Mouse (Mus musculus): ENCODE measurements around the gene Slc25a39. TPM values are rescaled to one million over a fixed set of nuclear protein-coding genes. Genes with fewer than 3 reads are reported as not detected.
A peak's percentile ranks its signal among the peaks of the same experiment; 100 is the strongest.

Gene Slc25a39
- total RNA-seq (2021) = 10 to 100 TPM; 75.6 to 81.8 TPM
- long read RNA-seq, experiment 1, transcript Slc25a39-201 (12 exons, 1,685 nt) = major isoform, 61 of 64 reads
- long read RNA-seq, experiment 1, partial matches to known transcripts = 1 of 64 reads
- long read RNA-seq, experiment 1, other reads (novel, unspliced or antisense) = 2 of 64 reads
- long read RNA-seq, experiment 2, transcript Slc25a39-201 (12 exons, 1,685 nt) = major isoform, 90 of 98 reads
- long read RNA-seq, experiment 2, partial matches to known transcripts = 2 of 98 reads
- long read RNA-seq, experiment 2, other reads (novel, unspliced or antisense) = 6 of 98 reads

- no peak for DNase-seq (ENCODE audit: low spot score in 2 of 2)
Observed at GRCm38 (mm10) chr11:102407834-102408215, at the start of gene Slc25a39. Gene Slc25a39, minus strand, starts transcription at chr11:102407946.

- DNase-seq (ENCODE audit: low spot score in 2 of 2) = peak; percentile 42 to 57
Observed at GRCm38 (mm10) chr11:102455740-102456396, 48.1 kb upstream of the Slc25a39 start.

- DNase-seq (ENCODE audit: low spot score in 2 of 2) = no peak
Observed at GRCm38 (mm10) chr11:102453131-102453530, 45.4 kb upstream of the Slc25a39 start.

GRCm38 (mm10) chr11:102449043-102450008 lies 41.6 kb upstream of the Slc25a39 start:
- DNase-seq (ENCODE audit: low spot score in 2 of 2) = no peak

- peak in 1 of 2 experiments; percentile 48 for DNase-seq (ENCODE audit: low spot score in 2 of 2)
Observed at GRCm38 (mm10) chr11:102448327-102448726, 40.6 kb upstream of the Slc25a39 start.

GRCm38 (mm10) chr11:102447497-102447896 lies 39.8 kb upstream of the Slc25a39 start, which contains the start of gene Fam171a2:
Gene Fam171a2, minus strand, starts transcription at chr11:102447682.
- peak; percentile 79 to 83 for DNase-seq (ENCODE audit: low spot score in 2 of 2)

GRCm38 (mm10) chr11:102446581-102447461 lies 39.1 kb upstream of the Slc25a39 start:
- peak; percentile 48 to 49 for DNase-seq (ENCODE audit: low spot score in 2 of 2)

- DNase-seq (ENCODE audit: low spot score in 2 of 2) = peak in 1 of 2 experiments; percentile 57
Observed at GRCm38 (mm10) chr11:102445891-102446361, 38.2 kb upstream of the Slc25a39 start.

GRCm38 (mm10) chr11:102445264-102445890 lies 37.6 kb upstream of the Slc25a39 start:
- no peak for DNase-seq (ENCODE audit: low spot score in 2 of 2)

- no peak for DNase-seq (ENCODE audit: low spot score in 2 of 2)
Observed at GRCm38 (mm10) chr11:102444781-102445180, 37.0 kb upstream of the Slc25a39 start.

- DNase-seq (ENCODE audit: low spot score in 2 of 2) = no peak
Observed at GRCm38 (mm10) chr11:102444321-102444720, 36.6 kb upstream of the Slc25a39 start.

GRCm38 (mm10) chr11:102443740-102444139 lies 36.0 kb upstream of the Slc25a39 start:
- DNase-seq (ENCODE audit: low spot score in 2 of 2) = no peak

GRCm38 (mm10) chr11:102442089-102442488 lies 34.3 kb upstream of the Slc25a39 start:
- DNase-seq (ENCODE audit: low spot score in 2 of 2) = no peak

- no peak for DNase-seq (ENCODE audit: low spot score in 2 of 2)
Observed at GRCm38 (mm10) chr11:102441434-102441833, 33.7 kb upstream of the Slc25a39 start.

- DNase-seq (ENCODE audit: low spot score in 2 of 2) = no peak
Observed at GRCm38 (mm10) chr11:102440255-102440654, 32.5 kb upstream of the Slc25a39 start.

- DNase-seq (ENCODE audit: low spot score in 2 of 2) = peak in 1 of 2 experiments; percentile 41
Observed at GRCm38 (mm10) chr11:102439093-102440082, 31.6 kb upstream of the Slc25a39 start.

- peak; percentile 86 to 89 for DNase-seq (ENCODE audit: low spot score in 2 of 2)
Observed at GRCm38 (mm10) chr11:102438212-102439092, 30.7 kb upstream of the Slc25a39 start.
